Mouse (Mus musculus) lung, postnatal 0 days (tissue): ENCODE measurements at regions not wholly inside any gene's neighbourhood (a gene's known extent, or its start where the extent isn't known, plus 50 kb on each side); places are given as distances from the start of the nearest gene placed in this dataset.

Experiments used
- ATAC-seq: fragments of 200-750 bp; cut with Nextera tagmentation; 2 replicates; pipeline ENCODE4 v1.8.0; 2017; ENCODE audit warnings: moderate library complexity
- DNase-seq: peaks from one replicate; pipeline ENCODE4 v3.0.0-alpha.2; 2016; ENCODE audit warnings: low spot score
- H3K27ac ChIP-seq: fragments of 300-500 bp; sonication (generic); 2 replicates; pipeline ENCODE4 v1.5.1; 2014; ENCODE audit warnings: antibody characterized with exemption, mild to moderate bottlenecking, low read length, mixed read lengths
- H3K27me3 ChIP-seq: fragments of 300-500 bp; sonication (generic); replicated peaks from 2 replicates; pipeline ENCODE4 v1.6.1; 2014; ENCODE audit warnings: low read length, mixed read lengths; ENCODE audit not compliant: insufficient read depth
- H3K36me3 ChIP-seq: fragments of 300-500 bp; sonication (generic); 2 replicates; pipeline ENCODE4 v1.6.1; 2014; ENCODE audit warnings: low read length, mixed read lengths; ENCODE audit not compliant: insufficient read depth
- H3K4me1 ChIP-seq: fragments of 300-500 bp; sonication (generic); 2 replicates; pipeline ENCODE4 v1.6.1; 2014; ENCODE audit warnings: antibody characterized with exemption, low read depth, low read length, mixed read lengths; ENCODE audit not compliant: insufficient read depth
- H3K4me2 ChIP-seq: fragments of 300-500 bp; sonication (generic); replicated peaks from 2 replicates; pipeline ENCODE4 v1.6.1; 2014; ENCODE audit warnings: low read depth, mild to moderate bottlenecking, low read length, moderate library complexity, mixed read lengths
- H3K4me3 ChIP-seq: fragments of 300-500 bp; sonication (generic); 2 replicates; pipeline ENCODE4 v1.5.1; 2014; ENCODE audit warnings: low read depth, low read length
- H3K9ac ChIP-seq: fragments of 300-500 bp; sonication (generic); replicated peaks from 2 replicates; pipeline ENCODE4 v1.6.1; 2014; ENCODE audit warnings: low read depth, mild to moderate bottlenecking
- H3K9me3 ChIP-seq: fragments of 300-500 bp; sonication (generic); 2 replicates; pipeline ENCODE4 v1.6.1; 2016; ENCODE audit warnings: low read length, mixed read lengths
- CTCF ChIP-seq: IDR thresholded peaks from 2 replicates; pipeline ENCODE4 v1.5.1; 2016; ENCODE audit warnings: antibody characterized with exemption, mild to moderate bottlenecking
- EP300 ChIP-seq: IDR thresholded peaks from 2 replicates; pipeline ENCODE4 v1.6.1; 2016; ENCODE audit warnings: antibody characterized with exemption, mild to moderate bottlenecking, control low read depth
- WGBS: fragments of 180-500 bp; shearing (Covaris S2); extraction: QIAGEN DNeasy Blood & Tissue Kit; methylation state at CpG from one replicate; pipeline ENCODE4 v1.1.7; 2014; 5-methylcytosine and 5-hydroxymethylcytosine counted together

DNA sequence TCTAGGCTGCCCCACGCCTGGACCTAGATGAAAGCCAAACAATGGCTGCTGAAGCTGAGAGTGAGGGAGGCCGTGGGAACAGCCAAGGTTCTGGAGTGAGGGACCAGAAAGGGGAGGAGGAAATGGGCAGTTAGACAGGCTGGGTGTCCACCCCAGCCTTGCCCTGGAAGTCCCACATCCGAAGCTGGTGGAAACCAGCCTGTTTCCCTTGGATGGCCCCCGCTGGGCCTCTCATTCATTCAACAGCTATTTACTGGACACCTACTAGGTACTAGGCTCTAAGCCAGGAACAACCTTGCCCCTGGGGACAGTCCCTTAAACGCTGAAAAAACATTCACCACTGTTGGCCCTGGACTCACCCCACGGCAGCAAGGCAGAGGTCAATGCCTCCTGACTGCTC is 139.2 kb downstream of the Zfp36l2 start:
- no peak overlapping the region for H3K27ac ChIP-seq
- peak; percentile 37 for DNase-seq

GRCm38 (mm10) chr17:84047520-84047919 is 140.2 kb downstream of the Zfp36l2 start:
- TF ChIP-seq EP300 (no peak), CTCF (peak; percentile 42)
- ATAC-seq (no peak), DNase-seq (no peak)
- Histone ChIP-seq H3K27ac (no peak overlapping the region), H3K9me3 (no peaks in the 10 kb centered on the region), H3K36me3 (no peaks in the 10 kb centered on the region), H3K4me3 (no peak overlapping the region), H3K4me1 (peaks cover 5% of the 10 kb centered on the region; the same call in 1 of the 2 replicates), H3K27me3 (no peaks in the 10 kb centered on the region), H3K9ac (no peak overlapping the region), H3K4me2 (no peak overlapping the region)
- 78% methylated on average over 1 of the region's 1 CpGs for WGBS

More for the DNA sequence above, 139.2 kb downstream of the Zfp36l2 start:
- H3K4me1 ChIP-seq = peaks cover 5% of the 10 kb centered on the region; the same call in 1 of the 2 replicates
- no peak overlapping the region for H3K4me2 ChIP-seq
- no peaks in the 10 kb centered on the region for H3K27me3 ChIP-seq
- no peaks in the 10 kb centered on the region for H3K36me3 ChIP-seq
- ATAC-seq = peak; percentile 20
- H3K4me3 ChIP-seq = no peak overlapping the region
- H3K9ac ChIP-seq = no peak overlapping the region
- no peaks in the 10 kb centered on the region for H3K9me3 ChIP-seq
- no peak for TF ChIP-seq CTCF
- no peak for TF ChIP-seq EP300
- 52% methylated on average over 6 of the region's 6 CpGs for WGBS

DNA sequence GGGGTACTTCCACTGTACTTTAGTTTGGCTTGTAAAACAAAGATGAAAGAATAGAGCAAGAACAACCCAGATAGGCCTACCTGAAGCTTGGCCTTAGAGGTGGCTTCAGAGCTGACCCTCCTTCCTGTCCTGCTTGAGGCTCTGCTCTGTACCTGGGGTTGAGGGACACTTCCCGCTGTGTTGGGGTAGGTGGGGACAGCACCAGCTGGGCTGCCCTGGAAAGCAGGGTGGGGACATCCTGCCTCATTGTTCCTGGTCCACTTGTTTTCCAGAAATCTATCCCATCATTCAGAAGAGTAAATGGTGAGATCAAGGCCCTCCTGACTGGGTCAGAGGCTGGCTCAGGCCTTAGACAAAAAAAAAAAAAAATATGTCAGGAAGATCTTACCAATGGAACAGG is 141.9 kb downstream of the Zfp36l2 start:
- TF ChIP-seq CTCF (no peak), EP300 (no peak)
- Histone ChIP-seq H3K36me3 (no peaks in the 10 kb centered on the region), H3K27me3 (no peaks in the 10 kb centered on the region), H3K9ac (no peak overlapping the region), H3K27ac (no peak overlapping the region), H3K9me3 (no peaks in the 10 kb centered on the region), H3K4me3 (no peak overlapping the region), H3K4me1 (peaks cover 5% of the 10 kb centered on the region; the same call in 1 of the 2 replicates), H3K4me2 (no peak overlapping the region)
- WGBS = 75% methylated on average over 1 of the region's 1 CpGs
- no peak for DNase-seq
- ATAC-seq = no peak

DNA sequence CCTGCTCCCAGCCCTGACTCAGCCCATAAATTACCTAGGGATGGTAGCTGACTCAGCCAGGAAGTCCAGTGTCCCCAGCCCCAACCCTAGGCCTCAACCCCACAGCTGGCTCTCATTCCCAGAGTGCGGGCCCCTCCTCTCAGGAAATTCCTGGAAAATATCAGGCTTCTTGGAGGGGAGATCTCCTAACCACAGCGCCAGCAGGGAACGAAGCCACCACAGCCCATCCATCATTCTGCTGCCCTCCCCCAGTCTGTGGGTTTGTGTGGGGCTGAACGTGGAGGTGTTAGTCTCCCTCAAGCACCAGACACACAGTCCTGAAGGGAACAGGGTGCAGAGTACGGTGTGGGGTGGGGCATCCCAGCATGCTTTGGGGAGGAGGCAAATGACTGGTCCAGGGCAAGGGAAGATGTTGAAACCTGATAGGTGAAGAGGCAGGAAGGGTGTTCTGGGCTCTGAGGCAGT is 143.2 kb downstream of the Zfp36l2 start:
- no peaks in the 10 kb centered on the region for H3K27me3 ChIP-seq
- no peak overlapping the region for H3K9ac ChIP-seq
- H3K4me3 ChIP-seq = no peak overlapping the region
- no peaks in the 10 kb centered on the region for H3K36me3 ChIP-seq
- no peaks in the 10 kb centered on the region for H3K9me3 ChIP-seq
- peak; percentile 80 for TF ChIP-seq EP300
- no peak for TF ChIP-seq CTCF
- DNase-seq (peak; percentile 87), ATAC-seq (peak; percentile 86)
- WGBS = 27% methylated on average over 5 of the region's 5 CpGs
- peak overlapping the region; percentile 38; the same call in 1 of the 2 replicates for H3K27ac ChIP-seq
- H3K4me2 ChIP-seq = no peak overlapping the region
- H3K4me1 ChIP-seq = peaks cover 5% of the 10 kb centered on the region; the same call in 1 of the 2 replicates

- no peak overlapping the region for H3K4me3 ChIP-seq
- TF ChIP-seq EP300 (no peak), CTCF (no peak)
- H3K4me1 ChIP-seq = peaks cover 5% of the 10 kb centered on the region; the same call in 1 of the 2 replicates
These were observed 144.6 kb downstream of the Zfp36l2 start for GRCm38 (mm10) chr17:84043102-84043501.

GRCm38 (mm10) chr17:84039444-84039843 is 148.3 kb downstream of the Zfp36l2 start:
- Histone ChIP-seq H3K9ac (no peak overlapping the region), H3K4me2 (no peak overlapping the region), H3K9me3 (no peaks in the 10 kb centered on the region), H3K4me3 (no peak overlapping the region), H3K4me1 (peaks cover 10% of the 10 kb centered on the region; the same call in 1 of the 2 replicates), H3K27ac (no peak overlapping the region), H3K36me3 (no peaks in the 10 kb centered on the region), H3K27me3 (no peaks in the 10 kb centered on the region)
- 85% methylated on average over 10 of the region's 10 CpGs for WGBS
- DNase-seq (no peak), ATAC-seq (no peak)
- TF ChIP-seq CTCF = peak; percentile 39
- no peak for TF ChIP-seq EP300

More at GRCm38 (mm10) chr17:84043102-84043501, 144.6 kb downstream of the Zfp36l2 start:
- Histone ChIP-seq H3K9me3 (no peaks in the 10 kb centered on the region), H3K9ac (no peak overlapping the region), H3K27me3 (no peaks in the 10 kb centered on the region), H3K27ac (no peak overlapping the region), H3K36me3 (no peaks in the 10 kb centered on the region), H3K4me2 (no peak overlapping the region)
- no peak for DNase-seq
- ATAC-seq = no peak
- 86% methylated on average over 2 of the region's 2 CpGs for WGBS
